13 mouse cellular contexts compared by ENCODE assay signal in genomic region chr4:62562006-62562405, GRCm38 (mm10). TPM values are rescaled to one million over a fixed set of nuclear protein-coding genes. Genes with fewer than 3 reads are reported as not detected.
DNase-seq lines count a peak whose midpoint lies in the region; ATAC-seq lines count a peak whose summit lies in the region.
"Had no signal": no experiment of that assay in that cellular context is flagged by ENCODE, and none has a peak within 500 bp of the region (broad histone marks: within the 10 kb centered on the region; RNA-seq: fewer than 3 reads in every experiment).

No protein-coding gene starts in this region.

- no peaks in the 10 kb centered on the region for H3K36me3 ChIP-seq in heart, embryonic 10.5 days
- H3K36me3 ChIP-seq in neural tube, embryonic 15.5 days = no peaks in the 10 kb centered on the region
- H3K36me3 ChIP-seq: hindbrain, embryonic 15.5 days; kidney, embryonic 15.5 days; midbrain, embryonic 12.5 days had no signal

- ATAC-seq in neural tube, embryonic 15.5 days (ENCODE audit: low FRiP score) = peak; percentile 20; the same call in 1 of the 2 replicates
- ATAC-seq in frontal cortex, adult (ENCODE audit: low TSS enrichment) = no peak

- H3K27ac ChIP-seq in heart, embryonic 10.5 days = peak overlapping the region; percentile 25; the same call in 1 of the 2 replicates
- H3K27ac ChIP-seq in neural tube, embryonic 15.5 days (replicated peaks) = no peak overlapping the region
- H3K27ac ChIP-seq: kidney, embryonic 15.5 days; liver, embryonic 14.5 days; midbrain, embryonic 12.5 days had no signal

- H3K4me3 ChIP-seq in heart, embryonic 10.5 days = no peak overlapping the region
- H3K4me3 ChIP-seq in neural tube, embryonic 15.5 days (replicated peaks) = no peak overlapping the region
- H3K4me3 ChIP-seq: hindbrain, embryonic 15.5 days; kidney, embryonic 15.5 days; midbrain, embryonic 12.5 days had no signal

- H3K4me1 ChIP-seq in heart, embryonic 10.5 days = peaks cover 19% of the 10 kb centered on the region
- peaks cover 10% of the 10 kb centered on the region for H3K4me1 ChIP-seq in neural tube, embryonic 15.5 days

- no peak for DNase-seq in heart, embryonic 10.5 days (ENCODE audit: low spot score)
- no peak for DNase-seq in heart, adult 11 months
- peak; percentile 53 for DNase-seq in thymus, postnatal 0 days (ENCODE audit: low spot score)
- DNase-seq in thymus, postnatal 25 days = no peak
- peak; percentile 84 for DNase-seq in induced T-regulatory cell, adult 2 months (ENCODE audit: low read depth)
- DNase-seq in embryo, embryonic 10 days (ENCODE audit: low spot score) = no peak
- DNase-seq: gastrocnemius, postnatal 25 days had no signal

- peaks cover 81% of the 10 kb centered on the region for H3K27me3 ChIP-seq in heart, embryonic 10.5 days (ENCODE audit: insufficient read depth, poor library complexity, severe bottlenecking)
- H3K27me3 ChIP-seq in neural tube, embryonic 15.5 days (replicated peaks) = no peaks in the 10 kb centered on the region
- H3K27me3 ChIP-seq: hindbrain, embryonic 15.5 days; kidney, embryonic 15.5 days; midbrain, embryonic 12.5 days had no signal

- H3K9me3 ChIP-seq in heart, embryonic 10.5 days = no peaks in the 10 kb centered on the region
- no peaks in the 10 kb centered on the region for H3K9me3 ChIP-seq in neural tube, embryonic 15.5 days (replicated peaks)
- H3K9me3 ChIP-seq: hindbrain, embryonic 15.5 days; kidney, embryonic 15.5 days; midbrain, embryonic 12.5 days had no signal

- WGBS in heart, embryonic 10.5 days = 64% methylated on average over 4 of the region's 4 CpGs
- WGBS in neural tube, embryonic 15.5 days = 82% methylated on average over 4 of the region's 4 CpGs

- no peak overlapping the region for H3K9ac ChIP-seq in neural tube, embryonic 15.5 days (replicated peaks)
- H3K9ac ChIP-seq: hindbrain, embryonic 15.5 days; kidney, embryonic 15.5 days; liver, embryonic 14.5 days; midbrain, embryonic 12.5 days had no signal

- no peak overlapping the region for H3K4me2 ChIP-seq in neural tube, embryonic 15.5 days
- H3K4me2 ChIP-seq: hindbrain, embryonic 15.5 days; kidney, embryonic 15.5 days; midbrain, embryonic 12.5 days had no signal

RNA-seq across cellular contexts. Expression of gene Rgs3, which starts 2.4 kb away (rescaled TPM):
- 61.4 and 65.4 TPM in 2 replicates for polyA plus RNA-seq in heart, embryonic 10.5 days (2016; fragmentation: Nextera tagmentation; extraction: Ambion mirVana)
- 14.7 and 18.0 TPM in 2 replicates for polyA plus RNA-seq in thymus, postnatal 0 days (2015; fragmentation: Nextera tagmentation; extraction: Ambion mirVana)
- polyA plus RNA-seq in neural tube, embryonic 15.5 days (2015; fragmentation: Nextera tagmentation; extraction: Ambion mirVana) = 49.2 and 53.8 TPM in 2 replicates

RNA-seq across cellular contexts. Expression of gene 4933430I17Rik, which starts 36.8 kb away (rescaled TPM):
- 0.36 and 0.49 TPM in 2 replicates for polyA plus RNA-seq in heart, embryonic 10.5 days (2016; fragmentation: Nextera tagmentation; extraction: Ambion mirVana)
- 0.32 and 0.49 TPM in 2 replicates for polyA plus RNA-seq in thymus, postnatal 0 days (2015; fragmentation: Nextera tagmentation; extraction: Ambion mirVana)
- 0.40 and 0.55 TPM in 2 replicates for polyA plus RNA-seq in neural tube, embryonic 15.5 days (2015; fragmentation: Nextera tagmentation; extraction: Ambion mirVana)

RNA-seq across cellular contexts. Expression of gene Pole3, which starts 37.1 kb away (rescaled TPM):
- 72.1 and 87.4 TPM in 2 replicates for polyA plus RNA-seq in heart, embryonic 10.5 days (2016; fragmentation: Nextera tagmentation; extraction: Ambion mirVana)
- polyA plus RNA-seq in thymus, postnatal 0 days (2015; fragmentation: Nextera tagmentation; extraction: Ambion mirVana) = 55.2 and 62.3 TPM in 2 replicates
- polyA plus RNA-seq in neural tube, embryonic 15.5 days (2015; fragmentation: Nextera tagmentation; extraction: Ambion mirVana) = 52.0 and 60.9 TPM in 2 replicates

RNA-seq across cellular contexts. Expression of gene Alad, which starts 42.3 kb away (rescaled TPM):
- 144 and 157 TPM in 2 replicates for polyA plus RNA-seq in heart, embryonic 10.5 days (2016; fragmentation: Nextera tagmentation; extraction: Ambion mirVana)
- polyA plus RNA-seq in thymus, postnatal 0 days (2015; fragmentation: Nextera tagmentation; extraction: Ambion mirVana) = 52.8 and 54.4 TPM in 2 replicates
- polyA plus RNA-seq in neural tube, embryonic 15.5 days (2015; fragmentation: Nextera tagmentation; extraction: Ambion mirVana) = 69.2 and 74.9 TPM in 2 replicates

RNA-seq across cellular contexts. Expression of gene Hdhd3, which starts 58.7 kb away (rescaled TPM):
- 7.0 and 10.1 TPM in 2 replicates for polyA plus RNA-seq in heart, embryonic 10.5 days (2016; fragmentation: Nextera tagmentation; extraction: Ambion mirVana)
- polyA plus RNA-seq in thymus, postnatal 0 days (2015; fragmentation: Nextera tagmentation; extraction: Ambion mirVana) = 7.0 and 7.5 TPM in 2 replicates
- polyA plus RNA-seq in neural tube, embryonic 15.5 days (2015; fragmentation: Nextera tagmentation; extraction: Ambion mirVana) = 12.6 and 13.4 TPM in 2 replicates

Comparison
In these comparisons a context has a peak if more than half of its experiments do, and no peak if none do; other contexts are left out.
1. DNase-seq: peak in thymus, postnatal 0 days (single experiment) and induced T-regulatory cell, adult 2 months (single experiment); none in heart, embryonic 10.5 days (single experiment), heart, adult 11 months (single experiment), thymus, postnatal 25 days (single experiment) and embryo, embryonic 10 days (single experiment).